Mouse (Mus musculus) urinary bladder, postnatal 14 days (tissue): ENCODE measurements around the gene S1pr4.
A peak's percentile ranks its signal among the peaks of the same experiment; 100 is the strongest.

ENCODE experiments used
- DNase-seq: peaks from one replicate; pipeline ENCODE4 v3.0.0; 2021; ENCODE audit warnings: low spot score

Gene S1pr4

GRCm38 (mm10) chr10:81500032-81500431, at the start of gene S1pr4:
Gene S1pr4 (minus strand): TSS chr10:81500132.
- DNase-seq: no peak

- no peak for DNase-seq
These were observed 49.0 kb upstream of the S1pr4 start for GRCm38 (mm10) chr10:81548944-81549343.

GRCm38 (mm10) chr10:81546788-81547571, 47.0 kb upstream of the S1pr4 start:
- DNase-seq: no peak

- DNase-seq: no peak
These were observed 46.4 kb upstream of the S1pr4 start for GRCm38 (mm10) chr10:81546332-81546731.

GRCm38 (mm10) chr10:81545161-81545747, 45.3 kb upstream of the S1pr4 start, which contains the start of gene Gna11:
Gene Gna11 (minus strand): TSS chr10:81545190.
- DNase-seq: peak; percentile 100

GRCm38 (mm10) chr10:81544296-81545160, 44.6 kb upstream of the S1pr4 start:
- DNase-seq: no peak

GRCm38 (mm10) chr10:81543633-81544032, 43.7 kb upstream of the S1pr4 start:
- DNase-seq: no peak

GRCm38 (mm10) chr10:81542727-81543460, 43.0 kb upstream of the S1pr4 start:
- no peak for DNase-seq

GRCm38 (mm10) chr10:81541803-81542202, 41.9 kb upstream of the S1pr4 start:
- no peak for DNase-seq

- no peak for DNase-seq
These were observed 41.4 kb upstream of the S1pr4 start for GRCm38 (mm10) chr10:81541363-81541762.

- DNase-seq: no peak
These were observed 38.6 kb upstream of the S1pr4 start for GRCm38 (mm10) chr10:81538321-81539048.

GRCm38 (mm10) chr10:81537429-81537828, 37.5 kb upstream of the S1pr4 start:
- no peak for DNase-seq

- no peak for DNase-seq
These were observed 36.8 kb upstream of the S1pr4 start for GRCm38 (mm10) chr10:81536734-81537133.

GRCm38 (mm10) chr10:81534826-81535225, 34.9 kb upstream of the S1pr4 start:
- no peak for DNase-seq

GRCm38 (mm10) chr10:81526779-81527178, 26.8 kb upstream of the S1pr4 start:
- DNase-seq: peak; percentile 85

- peak; percentile 74 for DNase-seq
These were observed 25.2 kb upstream of the S1pr4 start for GRCm38 (mm10) chr10:81525017-81525694.

GRCm38 (mm10) chr10:81524051-81524605, 24.2 kb upstream of the S1pr4 start, which contains the start of gene Gna15:
Gene Gna15 (minus strand): TSS chr10:81524225.
- peak; percentile 77 for DNase-seq

GRCm38 (mm10) chr10:81523570-81523969, 23.6 kb upstream of the S1pr4 start:
- DNase-seq: peak; percentile 32

- DNase-seq: no peak
These were observed 23.2 kb upstream of the S1pr4 start for GRCm38 (mm10) chr10:81523142-81523541.

GRCm38 (mm10) chr10:81519978-81520365, 20.0 kb upstream of the S1pr4 start:
- DNase-seq: no peak
